Mouse (Mus musculus): ENCODE data around the gene Tbc1d5.

- TF ChIP-seq CTCF (IDR thresholded peaks at IDR 0.05; ENCODE audit: low read depth) (no peak), EP300 (IDR thresholded peaks at IDR 0.05; ENCODE audit: low read depth) (no peak)
Measured at GRCm38 (mm10) chr17:50729577-50729976, 449.6 kb downstream of the Tbc1d5 start.
